Mouse (Mus musculus) monocyte, adult 2 months (primary cell): ENCODE data around the gene Dpp4.

Experiments
- DNase-seq, 2 experiments: peaks; one replicate each; pipeline ENCODE4 v3.0.0; 2022; ENCODE audit warnings: low spot score in 2 of 2, low read depth in 1 of 2

The Dpp4 gene

DNA sequence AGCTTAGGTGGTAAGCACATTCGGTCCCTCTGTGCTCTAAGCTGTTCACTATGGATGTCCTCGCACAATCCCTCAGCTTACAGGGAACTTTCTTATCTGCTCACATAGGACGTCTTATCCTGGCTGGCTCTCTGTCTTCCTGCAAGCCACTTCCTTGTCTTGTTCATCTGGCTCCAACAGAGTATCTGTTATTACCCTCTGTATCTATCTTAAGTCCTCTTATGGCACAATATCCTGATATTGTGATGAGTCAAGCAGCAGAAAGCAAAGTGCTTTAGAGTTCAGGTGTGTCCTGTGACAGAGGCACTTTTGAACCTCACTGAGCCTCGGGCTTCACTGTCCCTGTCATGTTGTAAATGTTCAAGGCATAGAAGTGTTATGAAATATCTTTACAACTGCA, 48.4 kb downstream of the Dpp4 start:
- DNase-seq: no peak

DNA sequence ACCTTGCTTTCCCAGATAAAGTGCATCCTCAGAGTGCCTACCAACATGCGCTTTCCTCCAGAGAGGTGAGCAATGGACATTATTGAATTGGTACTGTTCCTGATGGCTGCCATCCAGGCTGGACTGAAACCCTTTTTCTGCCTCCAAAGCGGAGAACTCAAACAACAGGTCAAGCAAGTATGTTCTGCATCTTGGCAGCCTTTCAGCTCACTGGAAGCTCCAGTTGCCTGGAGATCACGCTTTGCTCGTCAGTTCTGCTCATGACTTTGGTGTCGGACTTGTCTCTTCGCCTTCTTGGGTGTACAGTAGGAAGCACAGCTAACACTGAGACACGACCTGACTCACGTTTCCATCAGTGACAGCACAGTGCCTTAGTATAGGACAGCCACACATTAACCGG, 49.8 kb downstream of the Dpp4 start:
- DNase-seq: no peak

DNA sequence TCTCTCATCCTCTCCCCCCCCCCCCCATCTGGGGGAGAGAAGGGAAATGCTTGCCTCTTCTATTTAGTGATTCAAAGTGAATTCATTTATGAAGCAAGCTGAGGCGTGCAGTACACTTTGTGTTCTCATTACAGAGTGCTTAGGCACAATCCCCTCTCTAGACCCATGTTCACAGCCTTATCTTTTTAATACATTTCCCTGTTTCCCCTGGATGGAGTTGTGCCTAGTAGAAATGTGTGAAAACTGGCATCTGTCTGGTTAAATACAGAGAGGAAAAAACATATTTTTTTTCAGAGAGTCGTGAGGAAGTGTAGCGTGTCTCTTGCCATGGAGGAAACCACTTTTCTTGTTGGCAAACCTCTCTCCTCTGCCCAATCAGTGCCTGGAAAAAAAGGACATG, 50.5 kb downstream of the Dpp4 start:
- no peak for DNase-seq

DNA sequence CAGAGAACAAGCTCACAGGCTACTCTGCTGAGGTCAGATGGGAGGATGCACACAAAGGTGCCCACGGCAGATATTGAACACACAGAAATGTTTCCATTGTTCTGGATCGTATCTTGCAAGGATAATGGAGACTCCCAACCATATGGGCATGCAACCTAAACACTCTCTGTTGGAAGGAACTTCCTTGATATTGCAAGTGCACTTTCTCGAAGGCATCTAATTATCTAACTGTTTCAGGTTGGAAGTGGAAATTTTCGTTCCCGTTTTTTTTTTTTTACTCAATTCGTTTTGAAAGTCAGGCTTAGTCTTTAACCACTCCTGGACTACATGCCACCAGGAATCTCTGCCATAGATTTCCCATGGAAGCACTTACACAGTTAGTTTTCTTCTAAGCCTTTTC, 51.2 kb downstream of the Dpp4 start:
- no peak for DNase-seq

DNA sequence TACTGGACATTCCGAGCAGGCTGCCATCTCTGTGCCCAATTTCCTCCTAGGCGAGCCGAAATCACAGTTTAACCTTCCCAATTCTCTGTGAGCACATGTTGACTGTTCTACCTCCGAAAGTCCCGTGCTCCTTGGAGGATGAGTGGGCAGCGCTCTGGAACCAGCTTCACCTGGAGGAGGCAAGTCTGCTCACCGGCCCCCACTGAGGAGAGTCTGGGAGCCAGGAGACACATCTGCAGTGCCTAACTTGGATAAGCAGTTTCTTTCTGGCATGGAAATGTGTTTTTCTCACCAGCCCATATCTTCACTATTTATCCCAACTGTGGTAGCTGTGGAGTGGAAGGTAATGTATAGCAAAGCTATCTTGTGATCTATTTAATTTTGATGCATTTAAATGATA, 54.8 kb downstream of the Dpp4 start:
- DNase-seq: no peak

DNA sequence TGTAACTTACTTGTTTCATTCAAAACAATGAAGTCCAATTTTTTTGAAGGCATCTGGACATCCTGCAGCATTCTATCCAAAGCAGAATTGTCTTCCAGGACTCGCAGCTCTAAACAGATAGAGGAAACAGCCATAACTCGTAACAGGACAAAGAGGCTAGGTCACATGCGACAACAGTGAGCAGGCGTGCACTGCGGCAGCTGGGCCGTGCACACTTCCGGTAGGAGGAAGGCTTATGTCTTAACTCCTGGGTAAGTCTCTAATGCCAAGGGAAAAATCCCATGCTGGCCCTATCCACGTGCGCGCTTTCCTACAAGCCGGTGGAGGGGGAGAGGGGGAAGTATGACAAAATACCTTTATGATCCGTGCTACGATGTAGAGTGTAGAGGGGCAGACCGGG, 55.4 kb downstream of the Dpp4 start:
- DNase-seq: no peak

DNA sequence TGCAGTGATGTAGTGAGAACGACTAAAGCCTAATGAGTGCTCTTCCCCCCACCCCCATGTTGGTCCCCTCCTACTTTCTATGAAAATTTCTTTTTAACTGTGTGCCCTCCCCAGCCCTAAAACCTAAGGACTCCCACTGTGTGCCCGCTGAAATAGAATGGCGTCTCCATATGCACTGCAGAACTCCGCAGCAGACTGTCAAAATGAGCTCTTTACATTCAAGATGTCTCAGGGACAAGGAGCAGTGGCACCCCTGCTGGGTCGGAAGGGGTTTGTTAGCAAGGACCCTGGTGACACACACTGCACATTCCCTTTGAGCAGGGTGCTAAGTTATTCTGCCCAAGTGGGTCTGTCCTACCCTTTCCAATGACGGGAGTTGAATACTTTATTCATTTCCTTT, 56.3 kb downstream of the Dpp4 start:
- DNase-seq: no peak

DNA sequence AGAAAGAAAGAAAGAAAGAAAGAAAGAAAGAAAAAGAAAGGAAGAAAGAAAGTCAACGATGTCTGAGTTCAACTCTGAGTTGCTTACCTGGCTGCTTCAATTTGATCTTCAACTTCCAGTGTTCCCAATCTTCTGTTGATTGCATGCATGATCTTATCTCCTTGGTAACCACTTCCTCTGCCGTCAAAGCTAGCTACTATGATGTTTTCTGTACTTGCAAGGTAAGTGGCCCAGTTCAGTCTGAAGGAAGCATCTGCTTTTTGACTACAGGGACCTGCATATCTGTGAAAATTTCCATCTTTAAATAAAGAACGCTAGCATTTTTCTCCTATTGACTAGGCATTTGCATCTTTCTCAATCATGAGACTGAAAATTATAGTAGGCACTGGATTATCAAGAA, 60.0 kb downstream of the Dpp4 start:
- no peak for DNase-seq

DNA sequence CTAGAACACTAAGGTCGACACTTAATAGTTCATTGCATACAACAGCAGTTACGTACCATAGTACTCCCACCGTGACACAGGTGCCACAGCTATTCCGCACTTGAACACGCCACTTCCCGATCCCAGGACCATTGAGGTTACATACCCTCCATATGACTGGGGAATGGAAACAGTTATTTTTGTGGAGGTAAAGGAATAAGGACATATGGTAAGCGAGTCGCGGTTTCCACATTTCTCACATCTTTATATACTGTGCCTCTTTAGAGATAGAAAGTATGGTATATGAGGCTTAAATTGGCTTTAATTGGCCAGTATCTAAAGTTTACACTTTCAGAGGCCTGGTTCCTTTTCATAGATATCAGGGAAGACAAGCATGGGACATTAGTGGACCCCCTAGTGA, 64.3 kb downstream of the Dpp4 start:
- no peak for DNase-seq

DNA sequence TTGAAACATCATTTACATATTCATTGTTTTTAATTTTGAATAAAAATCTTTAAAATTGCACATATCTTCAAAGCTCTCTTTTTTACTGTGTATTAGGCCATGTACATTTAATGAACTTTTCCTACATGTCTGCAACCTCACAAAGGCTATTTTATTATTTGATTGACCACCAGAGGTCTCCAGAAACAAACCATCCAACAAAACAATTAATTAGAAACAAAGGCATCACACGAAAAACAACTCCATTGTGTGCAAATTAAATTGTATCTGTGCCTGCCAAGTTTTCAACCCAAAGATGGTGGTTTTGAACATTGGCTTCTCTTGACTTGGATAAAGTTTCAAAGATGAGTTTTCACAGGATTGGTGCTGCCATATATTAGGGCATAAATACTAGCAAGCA, 65.3 kb downstream of the Dpp4 start:
- no peak for DNase-seq

DNA sequence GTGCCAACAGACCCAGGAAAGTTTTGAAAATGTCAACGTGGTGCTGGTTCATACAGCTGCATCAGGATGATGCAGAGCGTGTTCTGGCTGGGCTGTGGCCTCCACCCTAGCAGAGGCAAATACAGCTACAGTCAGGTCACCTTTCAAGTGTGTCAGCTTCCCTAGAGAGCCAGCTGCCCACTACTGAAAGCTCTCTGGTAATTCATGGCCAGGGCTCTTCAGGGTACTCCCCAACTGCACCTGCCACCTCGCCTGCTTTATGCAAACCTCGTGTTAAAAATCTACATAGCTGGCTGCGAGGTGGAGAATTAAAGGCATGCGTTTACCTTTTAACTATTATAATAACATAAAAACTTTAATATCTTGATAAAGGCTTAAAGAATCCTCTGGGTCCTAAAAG, 67.7 kb downstream of the Dpp4 start:
- no peak for DNase-seq

DNA sequence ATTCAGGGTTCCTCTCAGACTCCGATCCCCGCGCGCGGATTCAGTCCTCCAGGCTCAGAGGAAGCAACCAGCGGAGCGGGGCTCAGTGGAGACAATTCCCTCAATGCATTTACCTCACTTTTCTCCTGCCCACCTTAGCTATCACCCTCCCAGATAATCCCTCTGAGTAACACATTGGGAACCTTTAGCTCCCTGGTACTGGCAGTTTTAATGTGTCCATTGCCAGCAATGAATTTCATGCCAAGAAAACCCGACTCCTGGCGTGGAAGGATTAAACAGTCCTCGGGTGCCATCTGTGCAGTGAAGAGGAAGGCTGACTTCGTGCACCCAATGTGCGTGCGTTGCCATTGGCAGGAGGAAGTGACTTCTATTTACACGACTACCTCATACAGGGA, 70.3 kb downstream of the Dpp4 start:
- no peak for DNase-seq

DNA sequence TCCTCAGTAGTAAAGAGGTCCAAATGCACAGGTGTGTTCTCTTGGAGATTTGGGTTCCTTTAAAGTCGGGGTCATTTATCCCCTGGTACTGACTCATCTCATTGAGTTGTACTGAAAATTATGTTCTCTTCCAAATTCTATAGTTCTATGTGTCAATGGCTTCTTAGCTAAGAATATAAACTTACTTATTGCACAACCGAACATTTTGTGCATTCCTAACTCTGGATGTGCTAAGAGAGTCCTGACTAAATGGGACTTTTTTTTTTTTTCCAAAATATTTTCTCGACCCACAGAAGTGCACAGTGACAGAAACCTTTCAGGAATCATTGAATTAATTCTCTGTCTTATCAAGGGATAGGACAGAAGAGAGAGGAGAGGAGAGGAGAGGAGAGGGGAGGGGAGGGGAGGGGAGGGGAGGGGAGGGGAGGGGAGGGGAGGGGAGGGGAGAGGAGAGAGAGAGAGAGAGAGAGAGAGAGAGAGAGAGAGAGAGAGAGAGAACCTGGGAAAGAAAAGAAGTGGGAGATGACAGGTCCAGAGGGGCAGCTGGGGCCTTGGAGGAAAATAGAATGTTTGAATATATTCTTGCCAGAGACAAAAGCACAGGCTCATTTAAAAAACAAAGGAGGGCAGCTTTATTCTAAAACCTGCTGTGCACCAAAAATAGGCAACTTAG, 70.8 kb downstream of the Dpp4 start:
- DNase-seq: no peak

DNA sequence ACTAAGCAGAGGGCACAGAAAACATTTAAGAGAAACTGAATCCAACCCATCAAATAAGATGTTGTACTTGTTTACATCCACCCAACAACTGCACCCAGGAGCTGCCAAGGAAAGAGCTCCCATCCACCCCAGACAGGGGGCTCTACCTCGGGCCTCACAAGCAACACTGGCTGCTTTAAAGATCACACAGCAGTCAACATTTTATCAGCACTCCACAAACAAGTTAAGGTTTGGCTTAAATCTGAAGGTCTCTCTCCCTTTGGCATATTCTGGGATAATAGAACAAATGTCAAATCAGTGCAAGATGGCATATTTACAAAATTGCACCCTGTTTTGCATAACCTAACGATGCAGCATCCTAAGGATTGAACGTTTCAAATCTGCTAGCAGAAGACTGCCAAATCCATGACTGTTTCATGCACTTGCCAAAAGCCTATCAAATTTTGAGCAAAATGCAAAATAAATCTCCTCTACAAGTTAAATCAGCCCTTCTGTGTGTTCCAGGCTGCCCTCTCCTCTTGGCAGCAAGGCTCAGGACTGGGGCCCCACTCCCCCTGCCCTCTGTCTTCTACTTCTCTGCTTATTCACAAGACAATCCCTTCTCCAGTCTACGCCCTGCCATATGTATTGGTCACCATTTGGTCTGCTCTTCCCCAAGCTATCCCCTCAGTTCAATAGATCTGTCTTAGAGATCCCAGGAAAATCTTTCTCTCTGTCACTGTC, 72.6 kb downstream of the Dpp4 start:
- DNase-seq: no peak

DNA sequence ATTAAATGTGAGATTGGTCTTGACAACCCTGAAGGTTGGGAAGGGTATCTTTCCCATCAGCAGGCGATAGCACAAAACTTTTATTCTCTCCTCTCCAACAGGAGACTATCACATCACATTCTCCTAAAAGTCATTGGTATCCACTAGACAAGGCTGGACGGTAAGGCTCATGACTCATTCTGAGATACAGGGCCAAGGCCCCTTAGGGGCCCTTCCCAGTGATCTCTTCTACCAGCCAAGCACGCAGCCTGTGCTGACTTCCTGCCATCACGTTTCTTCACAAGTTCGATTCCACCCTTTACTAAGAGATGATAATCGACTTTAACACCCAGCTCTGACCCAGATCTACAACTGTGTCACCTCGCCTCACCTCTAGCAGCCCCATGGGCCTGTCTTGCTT, 74.9 kb downstream of the Dpp4 start:
- no peak for DNase-seq

DNA sequence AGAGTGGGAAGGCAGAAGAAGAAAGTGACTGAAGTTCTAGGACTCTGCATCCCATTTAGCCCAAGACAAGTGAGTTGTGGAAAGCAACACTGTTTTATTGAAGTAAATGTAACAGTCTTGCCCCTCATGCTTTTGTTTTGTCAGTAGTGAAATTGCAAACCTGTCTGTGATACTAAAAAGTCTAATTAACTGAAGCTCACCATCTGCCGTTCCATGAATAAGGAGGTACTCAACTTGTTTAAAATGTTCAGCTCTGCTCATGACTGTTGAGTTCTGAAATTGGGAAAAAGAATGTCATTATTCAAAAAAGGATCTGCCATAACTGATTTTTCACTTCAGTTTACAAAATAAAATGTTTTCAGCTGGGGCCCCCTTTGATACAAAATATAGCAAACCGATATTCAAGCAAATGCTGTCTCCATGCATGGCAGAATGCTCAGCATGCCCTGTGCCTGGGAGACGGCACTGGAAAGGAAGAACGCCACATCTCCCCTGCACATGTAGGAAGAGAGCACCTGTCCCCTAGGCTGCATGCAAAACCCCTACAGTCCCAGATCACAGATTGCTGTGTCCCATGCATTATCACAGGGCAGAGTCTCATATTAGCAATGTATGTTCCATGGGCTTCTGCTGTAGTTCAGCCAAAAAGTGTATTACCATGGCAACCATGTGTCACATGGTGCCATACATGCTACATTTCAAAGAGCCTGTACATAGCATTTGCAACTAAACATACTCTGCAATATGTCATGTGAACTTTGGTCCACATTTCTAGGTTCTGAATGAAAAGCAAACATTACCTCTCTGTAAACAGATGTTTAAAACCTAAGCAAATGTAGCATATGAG, 77.4 kb downstream of the Dpp4 start:
- no peak for DNase-seq

DNA sequence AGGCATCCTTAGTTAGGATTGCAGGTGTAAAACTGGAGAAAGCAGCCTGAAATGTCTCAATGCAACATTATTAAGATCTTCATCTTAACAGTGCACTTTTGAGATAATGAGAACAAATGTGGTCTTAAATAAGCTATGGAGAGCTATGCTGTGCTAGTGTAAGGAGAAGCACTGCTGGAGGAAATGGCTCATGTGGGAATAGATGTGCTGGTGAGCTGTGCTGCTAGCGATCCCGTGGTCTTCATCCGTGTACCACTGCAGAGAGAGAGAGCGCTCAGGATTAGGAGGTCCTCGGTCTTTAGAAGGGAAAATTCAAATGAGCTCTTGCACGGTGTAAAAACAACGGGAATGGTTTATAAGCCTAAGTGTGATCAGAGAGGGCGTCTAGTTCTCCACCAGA, 79.6 kb downstream of the Dpp4 start:
- no peak for DNase-seq

DNA sequence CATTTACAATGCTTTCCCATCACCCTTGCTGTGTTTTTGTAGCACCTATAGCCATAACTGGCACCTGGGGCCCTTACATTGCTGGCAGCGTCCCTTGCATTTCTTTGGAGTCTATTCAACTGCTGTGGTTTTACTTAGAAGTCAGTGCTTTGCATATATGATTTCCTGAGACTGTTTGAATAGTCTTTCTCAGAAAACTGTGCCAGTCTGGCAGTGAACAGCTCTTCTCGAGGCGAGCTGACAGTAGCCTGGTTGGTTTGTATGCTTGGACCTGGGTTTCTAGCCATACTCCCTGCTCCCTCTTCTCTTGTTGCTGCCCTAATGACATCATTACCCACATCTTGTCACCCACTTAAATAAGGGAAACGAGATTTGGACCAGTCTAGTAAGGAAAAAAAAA, 80.1 kb downstream of the Dpp4 start:
- DNase-seq: no peak

DNA sequence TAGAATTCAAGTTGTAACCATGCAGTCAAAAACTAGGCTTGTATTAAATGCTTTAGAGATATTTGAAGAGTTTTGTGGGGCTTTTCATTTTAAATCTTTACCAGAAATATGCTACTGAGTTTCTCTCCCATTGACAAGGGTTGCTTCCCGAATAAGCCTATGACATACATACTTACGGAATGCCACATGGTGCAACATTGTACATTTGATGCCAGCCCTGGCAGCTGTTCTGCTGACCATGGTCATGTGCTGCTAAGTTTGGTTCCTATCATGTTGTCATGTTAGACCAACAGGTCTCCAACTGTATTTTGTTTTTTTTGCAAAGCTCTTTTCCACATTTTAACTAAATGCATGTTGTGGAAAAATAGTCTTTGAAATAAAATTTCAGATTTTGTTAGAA, 86.6 kb downstream of the Dpp4 start:
- no peak for DNase-seq

DNA sequence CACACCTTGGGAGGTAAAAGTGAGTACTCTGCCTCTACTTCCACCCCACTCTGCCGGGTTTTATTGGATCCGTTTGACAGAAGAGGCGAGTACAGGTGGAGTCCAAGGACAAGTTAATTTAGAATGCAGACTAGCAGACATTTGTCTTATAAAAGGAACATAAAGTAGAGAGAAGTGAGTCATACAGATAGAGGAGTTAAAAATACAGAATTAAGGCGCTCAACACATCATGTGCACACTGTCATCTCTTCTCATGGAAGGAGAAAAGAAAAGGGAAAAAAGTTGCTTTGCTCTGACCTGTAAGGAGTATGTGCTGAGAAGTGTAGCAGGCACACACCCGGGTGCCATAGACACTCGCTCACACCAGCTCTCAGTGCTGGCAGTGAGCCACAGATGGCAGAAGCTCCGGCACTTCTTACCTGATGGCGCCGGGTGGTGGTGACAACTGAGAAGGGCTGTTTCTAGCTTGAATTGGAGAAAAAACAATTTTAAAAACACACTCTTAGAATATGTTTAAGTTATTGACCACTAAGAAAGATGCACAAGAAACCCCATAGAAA, 88.9 kb downstream of the Dpp4 start:
- no peak for DNase-seq

DNA sequence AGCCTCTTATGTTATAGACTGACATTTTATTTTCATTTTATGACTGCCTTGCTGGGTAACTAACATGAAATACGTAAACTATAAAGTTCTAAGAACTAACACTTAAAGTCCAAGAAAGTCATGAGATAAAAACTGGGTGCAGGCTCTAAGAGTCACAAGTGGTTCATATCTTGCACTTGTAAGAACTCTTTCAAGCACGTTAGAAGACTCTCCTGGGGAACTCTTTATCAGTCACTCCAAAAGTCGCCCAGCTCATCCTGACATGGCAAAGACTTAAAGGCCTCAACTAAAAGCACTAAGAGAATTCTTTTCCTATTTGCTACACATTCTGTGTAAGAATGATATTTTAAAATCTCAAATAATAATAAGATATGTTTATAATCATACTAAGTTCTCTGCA, 92.5 kb downstream of the Dpp4 start:
- DNase-seq: no peak

DNA sequence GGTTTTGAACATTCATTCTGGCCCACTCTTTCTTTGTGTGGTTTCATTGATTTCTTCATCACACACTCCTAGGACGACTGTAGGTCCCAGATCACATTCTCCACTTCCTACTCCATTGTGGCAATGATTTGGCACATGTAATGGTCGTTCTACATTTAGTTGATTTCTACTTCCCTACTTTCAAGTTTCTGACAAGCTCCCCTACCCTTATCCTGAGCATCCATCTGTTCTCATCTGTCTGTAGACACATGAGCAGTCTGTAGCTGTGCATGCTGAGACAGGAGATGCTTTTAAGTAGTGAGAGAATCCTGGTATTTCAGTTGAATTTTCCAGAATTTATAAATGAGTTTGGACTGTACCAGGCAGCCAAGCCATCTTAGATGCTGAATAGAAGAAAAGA, 95.1 kb downstream of the Dpp4 start:
- no peak for DNase-seq
